Mouse (Mus musculus) brain, adult 2 months (tissue): ENCODE measurements around the gene Fmo9.

Source experiments
- DNase-seq: peaks from one replicate; pipeline ENCODE4 v3.0.0; 2011; ENCODE audit warnings: low read depth, low spot score

Gene Fmo9

GRCm38 (mm10) chr1:166681745-166682144 is at the start of gene Fmo9:
Gene Fmo9, minus strand, starts transcription at chr1:166681845.
- no peak for DNase-seq

GRCm38 (mm10) chr1:166730886-166731285 is 49.2 kb upstream of the Fmo9 start:
- DNase-seq, result no peak

GRCm38 (mm10) chr1:166730215-166730614 is 48.6 kb upstream of the Fmo9 start:
- DNase-seq, result no peak

GRCm38 (mm10) chr1:166710861-166711260 is 29.2 kb upstream of the Fmo9 start:
- no peak for DNase-seq

GRCm38 (mm10) chr1:166702270-166702912 is 20.7 kb upstream of the Fmo9 start:
- no peak for DNase-seq

GRCm38 (mm10) chr1:166669264-166669663 is 12.4 kb downstream of the Fmo9 start:
- no peak for DNase-seq

GRCm38 (mm10) chr1:166660800-166661199 is 20.8 kb downstream of the Fmo9 start:
- no peak for DNase-seq

GRCm38 (mm10) chr1:166647593-166647992 is 34.1 kb downstream of the Fmo9 start, which contains the start of gene Gm4847:
Gene Gm4847, minus strand, starts transcription at chr1:166647693.
- no peak for DNase-seq
